20 mouse cellular contexts compared by ENCODE assay signal in genomic region chr12:98730682-98731081, GRCm38 (mm10). TPM values are rescaled to one million over a fixed set of nuclear protein-coding genes. Genes with fewer than 3 reads are reported as not detected.
DNase-seq lines count a peak whose midpoint lies in the region; ATAC-seq and TF ChIP-seq lines count a peak whose summit lies in the region.
"Had no signal": no experiment of that assay in that cellular context is flagged by ENCODE, and none has a peak within 500 bp of the region (broad histone marks: within the 10 kb centered on the region; RNA-seq: fewer than 3 reads in every experiment).

No protein-coding gene starts in this region.

- dilution Hi-C loops in CH12.LX (cut with MboI; ENCODE audit: extremely low pct_ligation_motif_present, extremely low pct_unique_long_range_greater_than_20kb, low sequenced_read_pairs), result no loop called here

- TF ChIP-seq RAD21 in CH12.LX (IDR thresholded peaks at IDR 0.05; ENCODE audit: low read depth, low read length), result no peak

- no peaks in the 10 kb centered on the region for H3K9me3 ChIP-seq in CH12.LX (replicated peaks; ENCODE audit: low read length)
- H3K9me3 ChIP-seq in hindbrain, postnatal 0 days (ENCODE audit: low read length), result no peaks in the 10 kb centered on the region
- H3K9me3 ChIP-seq in intestine, embryonic 16.5 days (ENCODE audit: control insufficient read depth, low read length), result no peaks in the 10 kb centered on the region
- H3K9me3 ChIP-seq in kidney, embryonic 16.5 days (ENCODE audit: low read length), result no peaks in the 10 kb centered on the region
- H3K9me3 ChIP-seq: embryonic facial prominence, embryonic 12.5 days; forebrain, embryonic 15.5 days; G1E; heart, embryonic 12.5 days; hindbrain, embryonic 15.5 days had no signal

- peak; percentile 27 for DNase-seq in CH12.LX (ENCODE audit: extremely low read depth)
- DNase-seq in cerebellum, adult 11 months, result peak; percentile 66
- peak; percentile 75 for DNase-seq in cerebellum, adult 8-10 months
- DNase-seq in cerebellum, postnatal 14 days, result peak; percentile 29 to 61
- DNase-seq in hindbrain, postnatal 0 days (ENCODE audit: low spot score), result no peak
- no peak for DNase-seq in embryo, embryonic 10.5 days (ENCODE audit: low spot score)
- DNase-seq: adrenal gland, postnatal 14 days; embryo, embryonic 11 days; gastrocnemius, postnatal 10 days; kidney, adult 11 months; kidney, adult 9 months; kidney, postnatal 10 days had no signal

- TF ChIP-seq POLR2A in CH12.LX (IDR thresholded peaks at IDR 0.05; ENCODE audit: low read depth, low read length), result no peak

- no peak for TF ChIP-seq EP300 in CH12.LX (IDR thresholded peaks at IDR 0.05; ENCODE audit: low read length)

- H3K27ac ChIP-seq in CH12.LX (ENCODE audit: insufficient read depth, low read depth), result no peak overlapping the region
- no peak overlapping the region for H3K27ac ChIP-seq in hindbrain, postnatal 0 days
- no peak overlapping the region for H3K27ac ChIP-seq in intestine, embryonic 16.5 days (ENCODE audit: low read length)
- no peak overlapping the region for H3K27ac ChIP-seq in kidney, embryonic 16.5 days (ENCODE audit: low read length)
- H3K27ac ChIP-seq: embryonic facial prominence, embryonic 12.5 days; forebrain, embryonic 15.5 days; hindbrain, embryonic 15.5 days had no signal

- TF ChIP-seq CTCF in CH12.LX (conservative IDR thresholded peaks at IDR 0.05 in 1 of 2, IDR thresholded peaks at IDR 0.05 in 1 of 2; ENCODE audit: low read depth in 2 of 2, low read length in 2 of 2), result no peak
- TF ChIP-seq CTCF in hindbrain, postnatal 0 days (IDR thresholded peaks at IDR 0.05; ENCODE audit: low read depth), result no peak

- in situ Hi-C loops in CH12.LX (cut with MboI; ENCODE audit: low pct_ligation_motif_present, low pct_unique_long_range_greater_than_20kb, low sequenced_read_pairs), result loop anchor here (10.0 kb wide), 1 partner anchor 56 kb away; no protein-coding TSS in a partner anchor

- WGBS in hindbrain, postnatal 0 days, result 82% methylated on average over 11 of the region's 11 CpGs
- WGBS in intestine, embryonic 16.5 days, result 86% methylated on average over 11 of the region's 11 CpGs
- 86% methylated on average over 11 of the region's 11 CpGs for WGBS in kidney, embryonic 16.5 days

- ATAC-seq in hindbrain, postnatal 0 days, result no peak
- no peak for ATAC-seq in intestine, embryonic 16.5 days
- ATAC-seq in kidney, embryonic 16.5 days (ENCODE audit: low FRiP score, low TSS enrichment), result no peak
- ATAC-seq: forebrain, embryonic 15.5 days; inflammation-experienced regulatory T-cells, adult 6 months had no signal

- peaks cover 16 to 57% of the 10 kb centered on the region in 2 experiments for H3K4me1 ChIP-seq in CH12.LX (ENCODE audit: control insufficient read depth in 1 of 2, insufficient read depth in 2 of 2)
- H3K4me1 ChIP-seq in hindbrain, postnatal 0 days (ENCODE audit: insufficient read depth, low read length), result peaks cover 19% of the 10 kb centered on the region; the same call in 1 of the 2 replicates
- H3K4me1 ChIP-seq in intestine, embryonic 16.5 days (ENCODE audit: control insufficient read depth, insufficient read depth, low read length), result peaks cover 17% of the 10 kb centered on the region
- peaks cover 18% of the 10 kb centered on the region for H3K4me1 ChIP-seq in kidney, embryonic 16.5 days (ENCODE audit: insufficient read depth, low read length)

- H3K4me2 ChIP-seq in CH12.LX (ENCODE audit: insufficient read depth, low read depth, poor library complexity, severe bottlenecking), result peak overlapping the region; percentile 51; the same call in 1 of the 2 replicates
- no peak overlapping the region for H3K4me2 ChIP-seq in hindbrain, postnatal 0 days (ENCODE audit: low read depth, low read length)
- no peak overlapping the region for H3K4me2 ChIP-seq in intestine, embryonic 16.5 days (ENCODE audit: low read depth, low read length)
- no peak overlapping the region for H3K4me2 ChIP-seq in kidney, embryonic 16.5 days (replicated peaks; ENCODE audit: low read depth, low read length)
- H3K4me2 ChIP-seq: embryonic facial prominence, embryonic 12.5 days; forebrain, embryonic 15.5 days; heart, embryonic 12.5 days; hindbrain, embryonic 15.5 days had no signal

- peaks cover 5% of the 10 kb centered on the region for H3K27me3 ChIP-seq in CH12.LX (replicated peaks)
- H3K27me3 ChIP-seq in hindbrain, postnatal 0 days (ENCODE audit: insufficient read depth, low read length), result no peaks in the 10 kb centered on the region
- no peaks in the 10 kb centered on the region for H3K27me3 ChIP-seq in intestine, embryonic 16.5 days (replicated peaks; ENCODE audit: control insufficient read depth, insufficient read depth, low read length)
- H3K27me3 ChIP-seq in kidney, embryonic 16.5 days (ENCODE audit: insufficient read depth, low read length), result no peaks in the 10 kb centered on the region
- H3K27me3 ChIP-seq: embryonic facial prominence, embryonic 12.5 days; forebrain, embryonic 15.5 days; heart, embryonic 12.5 days; hindbrain, embryonic 15.5 days had no signal

- 0 out of 2 replicates have a peak, but pooled peaks cover 6% of the 10 kb centered on the region for H3K79me2 ChIP-seq in CH12.LX (replicated peaks; ENCODE audit: control insufficient read depth, extremely low read depth, insufficient read depth, poor library complexity, severe bottlenecking)

- H3K9ac ChIP-seq in CH12.LX (ENCODE audit: insufficient read depth, low read depth), result no peak overlapping the region
- no peak overlapping the region for H3K9ac ChIP-seq in hindbrain, postnatal 0 days (replicated peaks; ENCODE audit: low read length)
- no peak overlapping the region for H3K9ac ChIP-seq in intestine, embryonic 16.5 days (ENCODE audit: low read depth, low read length)
- no peak overlapping the region for H3K9ac ChIP-seq in kidney, embryonic 16.5 days (replicated peaks; ENCODE audit: low read length)
- H3K9ac ChIP-seq: embryonic facial prominence, embryonic 12.5 days; forebrain, embryonic 15.5 days; heart, embryonic 12.5 days; hindbrain, embryonic 15.5 days had no signal

- H3K4me3 ChIP-seq in CH12.LX (replicated peaks in 1 of 3; ENCODE audit: low read depth in 2 of 3, low read length in 2 of 3, poor library complexity in 1 of 3), result peak overlapping the region in 1 of 3 experiments; percentile 75
- H3K4me3 ChIP-seq in hindbrain, postnatal 0 days (ENCODE audit: low read length), result no peak overlapping the region
- no peak overlapping the region for H3K4me3 ChIP-seq in intestine, embryonic 16.5 days (ENCODE audit: low read length)
- H3K4me3 ChIP-seq in kidney, embryonic 16.5 days (ENCODE audit: low read length), result no peak overlapping the region
- H3K4me3 ChIP-seq: embryonic facial prominence, embryonic 12.5 days; forebrain, embryonic 15.5 days; heart, embryonic 12.5 days; hindbrain, embryonic 15.5 days had no signal

- H3K36me3 ChIP-seq in CH12.LX (replicated peaks in 1 of 2; ENCODE audit: control insufficient read depth in 1 of 2, insufficient read depth in 1 of 2, low read length in 1 of 2), result peaks cover 3 to 9% of the 10 kb centered on the region in 2 experiments
- no peaks in the 10 kb centered on the region for H3K36me3 ChIP-seq in hindbrain, postnatal 0 days (ENCODE audit: insufficient read depth, low read length)
- H3K36me3 ChIP-seq in intestine, embryonic 16.5 days (ENCODE audit: control insufficient read depth, insufficient read depth, low read length), result no peaks in the 10 kb centered on the region
- H3K36me3 ChIP-seq in kidney, embryonic 16.5 days (ENCODE audit: insufficient read depth, low read length), result no peaks in the 10 kb centered on the region
- H3K36me3 ChIP-seq: embryonic facial prominence, embryonic 12.5 days; forebrain, embryonic 15.5 days; hindbrain, embryonic 15.5 days had no signal

TF ChIP-seq in CH12.LX, 34 proteins besides CTCF, POLR2A, EP300 and RAD21:
- TF ChIP-seq USF2 (conservative IDR thresholded peaks at IDR 0.05; ENCODE audit: low read depth, low read length) (no peak), TCF12 (IDR thresholded peaks at IDR 0.05; ENCODE audit: low read depth, low read length) (peak; percentile 23; the same call in 1 of the 2 replicates), MXI1 (IDR thresholded peaks at IDR 0.05; ENCODE audit: low read depth, low read length) (0 out of 2 replicates have a peak, but pooled peaks have one; percentile 6)

RNA-seq across cellular contexts. Expression of gene Ptpn21, which starts 6.5 kb away (rescaled TPM):
- 3.0 and 3.5 TPM in 2 replicates for total RNA-seq in CH12.LX (2012; rRNA removed)
- total RNA-seq in CH12.LX (2014; rRNA removed), result 1.7 and 2.2 TPM in 2 replicates
- polyA plus RNA-seq in CH12.LX (2012; ENCODE audit: insufficient read length, low read depth), result 5.1 and 5.8 TPM in 2 replicates
- 3.7 and 6.0 TPM in 2 replicates for total RNA-seq in hindbrain, postnatal 0 days (2014; rRNA removed)
- 2.5 and 2.7 TPM in 2 replicates for polyA plus RNA-seq in hindbrain, postnatal 0 days (2015; fragmentation: Nextera tagmentation; extraction: Ambion mirVana)
- polyA plus RNA-seq in intestine, embryonic 16.5 days (2015; fragmentation: Nextera tagmentation; extraction: Ambion mirVana), result 4.7 and 6.1 TPM in 2 replicates
- polyA plus RNA-seq in kidney, embryonic 16.5 days (2015; fragmentation: Nextera tagmentation; extraction: Ambion mirVana), result 7.0 and 8.2 TPM in 2 replicates

RNA-seq across cellular contexts. Expression of gene Zc3h14, which starts 16.1 kb away (rescaled TPM):
- total RNA-seq in CH12.LX (2012; rRNA removed) (81.9 and 89.2 TPM in 2 replicates), CH12.LX (2014; rRNA removed) (173 and 174 TPM in 2 replicates)
- 97.3 and 120 TPM in 2 replicates for polyA plus RNA-seq in CH12.LX (2012; ENCODE audit: insufficient read length, low read depth)
- 84.1 and 102 TPM in 2 replicates for total RNA-seq in hindbrain, postnatal 0 days (2014; rRNA removed)
- 100.0 and 101 TPM in 2 replicates for polyA plus RNA-seq in hindbrain, postnatal 0 days (2015; fragmentation: Nextera tagmentation; extraction: Ambion mirVana)
- polyA plus RNA-seq in intestine, embryonic 16.5 days (2015; fragmentation: Nextera tagmentation; extraction: Ambion mirVana), result 65.6 and 70.2 TPM in 2 replicates
- polyA plus RNA-seq in kidney, embryonic 16.5 days (2015; fragmentation: Nextera tagmentation; extraction: Ambion mirVana), result 116 and 119 TPM in 2 replicates

Comparison
In these comparisons a context has a peak if more than half of its experiments do, and no peak if none do; other contexts are left out.
1. DNase-seq: peak in CH12.LX (single experiment), cerebellum, adult 11 months (single experiment), cerebellum, adult 8-10 months (single experiment) and cerebellum, postnatal 14 days (2 of 2); none in hindbrain, postnatal 0 days (single experiment) and embryo, embryonic 10.5 days (single experiment).